Mouse (Mus musculus): Measurements from ENCODE around the gene Adap2. TPM values are rescaled to one million over a fixed set of nuclear protein-coding genes. Genes with fewer than 3 reads are reported as not detected.
"Not testable (repeated sequence)": the region's sequence is repeated elsewhere in the genome, so short reads cannot be mapped to it uniquely, and the experiment has no call there.

Gene Adap2
- polyA plus RNA-seq, 1 experiment: 23.2 TPM

- H3K36me3 ChIP-seq (ENCODE audit: control insufficient read depth, insufficient read depth, low read length): peaks cover 18% of the 10 kb centered on the region
- H3K4me3 ChIP-seq (ENCODE audit: low read depth, low read length): no peak overlapping the region
- no peak overlapping the region for H3K27ac ChIP-seq (ENCODE audit: insufficient read depth, low read depth, low read length)
- H3K27me3 ChIP-seq (ENCODE audit: control insufficient read depth, insufficient read depth, low read length): no peaks in the 10 kb centered on the region
- TF ChIP-seq POLR2A (IDR thresholded peaks at IDR 0.05; ENCODE audit: low read depth, low read length) (no peak), CTCF (IDR thresholded peaks at IDR 0.05; ENCODE audit: extremely low read depth, insufficient read length, insufficient replicate concordance, low read depth, low read length) (no peak)
- H3K4me1 ChIP-seq (ENCODE audit: control insufficient read depth, insufficient read depth, insufficient read length, low read length): no peaks in the 10 kb centered on the region
- 64% methylated on average over 5 of the region's 5 CpGs for WGBS
These were observed 27.3 kb downstream of the Adap2 start for GRCm38 (mm10) chr11:80181021-80181749.

GRCm38 (mm10) chr11:80183054-80183704 is 29.3 kb downstream of the Adap2 start:
- H3K27me3 ChIP-seq (ENCODE audit: control insufficient read depth, insufficient read depth, low read length); H3K4me1 ChIP-seq (ENCODE audit: control insufficient read depth, insufficient read depth, insufficient read length, low read length); H3K36me3 ChIP-seq (ENCODE audit: control insufficient read depth, insufficient read depth, low read length): not testable (repeated sequence)
- peak overlapping the region; percentile 69 for H3K4me3 ChIP-seq (ENCODE audit: low read depth, low read length)
- peak overlapping the region; percentile 54; the same call in 1 of the 2 replicates for H3K27ac ChIP-seq (ENCODE audit: insufficient read depth, low read depth, low read length)
- WGBS: 38% methylated on average over 12 of the region's 12 CpGs

DNA sequence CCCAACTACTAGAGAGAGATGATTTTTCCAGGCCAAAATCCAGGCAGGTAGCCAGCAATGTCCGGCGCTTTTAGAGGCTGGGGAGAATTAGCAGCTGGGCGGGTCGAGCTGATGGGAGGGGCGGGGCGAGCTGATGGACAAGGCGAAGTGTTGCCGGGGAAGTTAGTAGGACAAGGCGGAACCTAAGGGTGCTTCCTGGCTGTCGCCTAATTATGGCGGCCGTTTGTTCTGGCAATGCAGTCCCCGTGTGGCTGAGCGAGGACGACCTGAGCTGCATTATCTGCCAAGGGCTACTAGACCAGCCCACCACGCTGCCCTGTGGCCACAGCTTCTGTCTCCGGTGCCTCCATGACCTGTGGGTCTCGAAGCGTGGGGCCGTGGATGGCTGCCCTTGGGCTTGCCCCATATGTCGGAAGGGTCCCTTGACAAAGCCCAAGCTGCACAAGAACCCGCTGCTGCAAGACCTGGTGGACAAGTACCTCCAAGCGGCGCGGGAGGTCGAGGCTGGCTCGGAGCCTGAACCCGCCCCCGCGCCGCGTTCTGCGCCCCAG is 29.9 kb downstream of the Adap2 start, which contains the start of gene Rnf135:
Gene Rnf135, plus strand, starts transcription at position 147 of the 551 bp plus-strand sequence.
- Histone ChIP-seq H3K27ac (ENCODE audit: insufficient read depth, low read depth, low read length) (peak within 1 kb of the TSS; percentile 73), H3K36me3 (ENCODE audit: control insufficient read depth, insufficient read depth, low read length) (0 out of 2 replicates have a peak, but pooled peaks cover 2% of the 10 kb centered on the region), H3K4me1 (ENCODE audit: control insufficient read depth, insufficient read depth, insufficient read length, low read length) (no peaks in the 10 kb centered on the region), H3K27me3 (ENCODE audit: control insufficient read depth, insufficient read depth, low read length) (no peaks in the 10 kb centered on the region), H3K4me3 (ENCODE audit: low read depth, low read length) (peak within 1 kb of the TSS; percentile 69)
- TF ChIP-seq CTCF (IDR thresholded peaks at IDR 0.05; ENCODE audit: extremely low read depth, insufficient read length, insufficient replicate concordance, low read depth, low read length) (no peak), POLR2A (IDR thresholded peaks at IDR 0.05; ENCODE audit: low read depth, low read length) (peak; percentile 90)
- WGBS: under 1% methylated on average over 33 of the region's 33 CpGs

DNA sequence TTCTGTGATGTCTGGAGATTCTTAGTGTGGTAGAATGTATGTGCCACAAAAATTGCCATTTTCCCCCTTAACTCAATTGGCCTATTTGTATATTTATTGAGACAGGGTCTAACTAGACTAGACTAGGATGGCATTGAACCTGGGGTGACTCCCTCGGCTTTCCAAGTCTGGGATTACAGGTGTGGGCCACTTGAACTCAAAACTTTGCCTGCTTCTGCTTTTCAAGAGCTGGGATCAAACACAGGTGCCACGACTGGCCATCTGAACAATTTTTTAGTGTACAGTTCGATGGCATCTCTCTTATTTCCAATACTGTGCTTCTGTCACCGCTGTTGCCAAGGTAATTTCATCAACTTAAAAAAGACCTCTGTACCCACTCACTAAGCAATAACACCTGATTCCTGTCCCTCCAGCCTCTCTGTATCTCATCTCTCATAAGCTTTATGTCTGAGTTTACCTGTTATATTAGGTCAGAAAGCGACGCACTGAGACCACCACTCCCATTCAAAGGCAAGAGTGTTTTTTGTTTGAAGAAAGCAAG is 30.7 kb downstream of the Adap2 start:
- 50% methylated on average over 6 of the region's 6 CpGs for WGBS
- TF ChIP-seq POLR2A (IDR thresholded peaks at IDR 0.05; ENCODE audit: low read depth, low read length) (no peak), CTCF (IDR thresholded peaks at IDR 0.05; ENCODE audit: extremely low read depth, insufficient read length, insufficient replicate concordance, low read depth, low read length) (no peak)
- H3K4me3 ChIP-seq (ENCODE audit: low read depth, low read length): peak overlapping the region; percentile 69; the same call in 1 of the 2 replicates

GRCm38 (mm10) chr11:80185441-80185976 is 31.6 kb downstream of the Adap2 start:
- Histone ChIP-seq H3K4me3 (ENCODE audit: low read depth, low read length) (peak overlapping the region; percentile 7; the same call in 1 of the 2 replicates), H3K27ac (ENCODE audit: insufficient read depth, low read depth, low read length) (0 out of 2 replicates have a peak overlapping the region, but pooled peaks have one; percentile 16)
- 58% methylated on average over 5 of the region's 5 CpGs for WGBS
- not testable (repeated sequence) for H3K4me1 ChIP-seq (ENCODE audit: control insufficient read depth, insufficient read depth, insufficient read length, low read length); H3K27me3 ChIP-seq (ENCODE audit: control insufficient read depth, insufficient read depth, low read length); H3K36me3 ChIP-seq (ENCODE audit: control insufficient read depth, insufficient read depth, low read length)

More for the DNA sequence above, 30.7 kb downstream of the Adap2 start:
- H3K27ac ChIP-seq (ENCODE audit: insufficient read depth, low read depth, low read length): 0 out of 2 replicates have a peak overlapping the region, but pooled peaks have one; percentile 12
- peaks cover 2% of the 10 kb centered on the region; the same call in 1 of the 2 replicates for H3K36me3 ChIP-seq (ENCODE audit: control insufficient read depth, insufficient read depth, low read length)
- H3K4me1 ChIP-seq (ENCODE audit: control insufficient read depth, insufficient read depth, insufficient read length, low read length): no peaks in the 10 kb centered on the region
- H3K27me3 ChIP-seq (ENCODE audit: control insufficient read depth, insufficient read depth, low read length): no peaks in the 10 kb centered on the region

DNA sequence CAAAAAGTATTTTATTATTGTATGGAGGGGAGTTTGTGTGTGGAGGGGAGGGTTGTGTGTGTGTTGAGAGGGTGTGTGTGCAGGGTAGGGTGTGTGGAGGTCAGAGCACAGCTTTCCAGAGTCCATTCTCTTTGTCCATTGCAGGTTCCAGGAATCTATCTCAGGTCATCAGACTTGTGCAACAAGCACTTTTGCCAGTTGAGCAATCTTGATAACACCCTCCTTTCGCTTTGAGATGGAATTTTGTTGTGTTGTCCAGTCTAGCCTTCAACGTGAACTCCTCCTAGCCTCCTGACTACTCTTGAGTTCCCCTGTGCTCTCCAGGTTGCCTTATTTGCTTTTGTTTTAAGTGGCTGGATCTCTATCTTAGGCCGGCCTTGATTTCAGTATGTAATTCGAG is 36.4 kb downstream of the Adap2 start:
- Histone ChIP-seq H3K36me3 (ENCODE audit: control insufficient read depth, insufficient read depth, low read length) (peaks cover 21% of the 10 kb centered on the region), H3K27me3 (ENCODE audit: control insufficient read depth, insufficient read depth, low read length) (no peaks in the 10 kb centered on the region), H3K27ac (ENCODE audit: insufficient read depth, low read depth, low read length) (no peak overlapping the region), H3K4me1 (ENCODE audit: control insufficient read depth, insufficient read depth, insufficient read length, low read length) (no peaks in the 10 kb centered on the region), H3K4me3 (ENCODE audit: low read depth, low read length) (no peak overlapping the region)
- TF ChIP-seq POLR2A (IDR thresholded peaks at IDR 0.05; ENCODE audit: low read depth, low read length): no peak
- no peak for TF ChIP-seq CTCF (IDR thresholded peaks at IDR 0.05; ENCODE audit: extremely low read depth, insufficient read length, insufficient replicate concordance, low read depth, low read length)
- 77% methylated on average over 4 of the region's 4 CpGs for WGBS

GRCm38 (mm10) chr11:80193827-80194226 is 39.9 kb downstream of the Adap2 start:
- peak; percentile 24; the same call in 1 of the 2 replicates for TF ChIP-seq CTCF (IDR thresholded peaks at IDR 0.05; ENCODE audit: extremely low read depth, insufficient read length, insufficient replicate concordance, low read depth, low read length)
- TF ChIP-seq POLR2A (IDR thresholded peaks at IDR 0.05; ENCODE audit: low read depth, low read length): no peak
- WGBS: 85% methylated on average over 4 of the region's 4 CpGs
- no peaks in the 10 kb centered on the region for H3K27me3 ChIP-seq (ENCODE audit: control insufficient read depth, insufficient read depth, low read length)
- H3K4me3 ChIP-seq (ENCODE audit: low read depth, low read length): no peak overlapping the region
- no peak overlapping the region for H3K27ac ChIP-seq (ENCODE audit: insufficient read depth, low read depth, low read length)
- no peaks in the 10 kb centered on the region for H3K4me1 ChIP-seq (ENCODE audit: control insufficient read depth, insufficient read depth, insufficient read length, low read length)
- H3K36me3 ChIP-seq (ENCODE audit: control insufficient read depth, insufficient read depth, low read length): peaks cover 24% of the 10 kb centered on the region

All from small intestine, adult 2 months (tissue).